Mouse (Mus musculus): ENCODE data around the gene Sys1. TPM values are rescaled to one million over a fixed set of nuclear protein-coding genes. Genes with fewer than 3 reads are reported as not detected.

Sys1 gene
- polyA plus RNA-seq, 1 experiment from 2014 or later: 24.5 TPM

- H3K4me3 ChIP-seq (ENCODE audit: low read depth, low read length): no peak overlapping the region
- 39% methylated on average over 6 of the region's 6 CpGs for WGBS (ENCODE audit: insufficient replicate concordance)
- H3K9ac ChIP-seq (ENCODE audit: low read depth, low read length): no peak overlapping the region
- no peaks in the 10 kb centered on the region for H3K4me1 ChIP-seq (ENCODE audit: control insufficient read depth, low read depth, low read length)
- H3K27ac ChIP-seq (ENCODE audit: low read length): no peak overlapping the region
- H3K9me3 ChIP-seq (replicated peaks; ENCODE audit: control insufficient read depth, low read length): no peaks in the 10 kb centered on the region
- ATAC-seq (ENCODE audit: low read depth): no peak
- H3K36me3 ChIP-seq (ENCODE audit: control insufficient read depth, insufficient read depth): no peaks in the 10 kb centered on the region
- H3K27me3 ChIP-seq (ENCODE audit: control insufficient read depth, insufficient read depth, low read depth, low read length): no peaks in the 10 kb centered on the region
- H3K4me2 ChIP-seq (ENCODE audit: low read depth, low read length): no peak overlapping the region
Observed at GRCm38 (mm10) chr2:164519171-164519526, 62.4 kb downstream of the Sys1 start.

- Histone ChIP-seq H3K4me3 (ENCODE audit: low read depth, low read length) (no peak overlapping the region), H3K36me3 (ENCODE audit: control insufficient read depth, insufficient read depth) (no peaks in the 10 kb centered on the region), H3K27ac (ENCODE audit: low read length) (no peak overlapping the region), H3K27me3 (ENCODE audit: control insufficient read depth, insufficient read depth, low read depth, low read length) (no peaks in the 10 kb centered on the region), H3K4me2 (ENCODE audit: low read depth, low read length) (no peak overlapping the region), H3K9ac (ENCODE audit: low read depth, low read length) (no peak overlapping the region), H3K9me3 (replicated peaks; ENCODE audit: control insufficient read depth, low read length) (no peaks in the 10 kb centered on the region), H3K4me1 (ENCODE audit: control insufficient read depth, low read depth, low read length) (no peaks in the 10 kb centered on the region)
- ATAC-seq (ENCODE audit: low read depth): no peak; the same call in 1 of the 2 replicates
- WGBS (ENCODE audit: insufficient replicate concordance): 6% methylated on average over 3 of the region's 3 CpGs
Observed at GRCm38 (mm10) chr2:164520782-164521181, 64.0 kb downstream of the Sys1 start.

- H3K27me3 ChIP-seq (ENCODE audit: control insufficient read depth, insufficient read depth, low read depth, low read length): no peaks in the 10 kb centered on the region
- no peaks in the 10 kb centered on the region for H3K9me3 ChIP-seq (replicated peaks; ENCODE audit: control insufficient read depth, low read length)
- no peaks in the 10 kb centered on the region for H3K4me1 ChIP-seq (ENCODE audit: control insufficient read depth, low read depth, low read length)
- H3K36me3 ChIP-seq (ENCODE audit: control insufficient read depth, insufficient read depth): no peaks in the 10 kb centered on the region
- 0 out of 2 replicates have a peak, but pooled peaks have one; percentile 13 for ATAC-seq (ENCODE audit: low read depth)
- H3K9ac ChIP-seq (ENCODE audit: low read depth, low read length): no peak overlapping the region
- no peak overlapping the region for H3K4me3 ChIP-seq (ENCODE audit: low read depth, low read length)
- peak overlapping the region; percentile 25 for H3K27ac ChIP-seq (ENCODE audit: low read length)
- H3K4me2 ChIP-seq (ENCODE audit: low read depth, low read length): peak overlapping the region; percentile 1; the same call in 1 of the 2 replicates
- 3% methylated on average over 11 of the region's 11 CpGs for WGBS (ENCODE audit: insufficient replicate concordance)
Observed at GRCm38 (mm10) chr2:164521841-164522240, 65.1 kb downstream of the Sys1 start.

- no peak for ATAC-seq (ENCODE audit: low read depth)
- H3K4me3 ChIP-seq (ENCODE audit: low read depth, low read length): no peak overlapping the region
- H3K4me2 ChIP-seq (ENCODE audit: low read depth, low read length): peak overlapping the region; percentile 1; the same call in 1 of the 2 replicates
- 13% methylated on average over 8 of the region's 8 CpGs for WGBS (ENCODE audit: insufficient replicate concordance)
- H3K27me3 ChIP-seq (ENCODE audit: control insufficient read depth, insufficient read depth, low read depth, low read length): no peaks in the 10 kb centered on the region
- H3K27ac ChIP-seq (ENCODE audit: low read length): peak overlapping the region; percentile 25
- H3K9me3 ChIP-seq (replicated peaks; ENCODE audit: control insufficient read depth, low read length): no peaks in the 10 kb centered on the region
- no peak overlapping the region for H3K9ac ChIP-seq (ENCODE audit: low read depth, low read length)
- no peaks in the 10 kb centered on the region for H3K4me1 ChIP-seq (ENCODE audit: control insufficient read depth, low read depth, low read length)
- no peaks in the 10 kb centered on the region for H3K36me3 ChIP-seq (ENCODE audit: control insufficient read depth, insufficient read depth)
Observed at GRCm38 (mm10) chr2:164522280-164522679, 65.5 kb downstream of the Sys1 start.

GRCm38 (mm10) chr2:164523301-164523773, 66.6 kb downstream of the Sys1 start:
- no peaks in the 10 kb centered on the region for H3K27me3 ChIP-seq (ENCODE audit: control insufficient read depth, insufficient read depth, low read depth, low read length)
- WGBS (ENCODE audit: insufficient replicate concordance): 60% methylated on average over 10 of the region's 10 CpGs
- H3K9me3 ChIP-seq (replicated peaks; ENCODE audit: control insufficient read depth, low read length): no peaks in the 10 kb centered on the region
- H3K4me3 ChIP-seq (ENCODE audit: low read depth, low read length): no peak overlapping the region
- H3K36me3 ChIP-seq (ENCODE audit: control insufficient read depth, insufficient read depth): no peaks in the 10 kb centered on the region
- no peak overlapping the region for H3K4me2 ChIP-seq (ENCODE audit: low read depth, low read length)
- no peaks in the 10 kb centered on the region for H3K4me1 ChIP-seq (ENCODE audit: control insufficient read depth, low read depth, low read length)
- H3K9ac ChIP-seq (ENCODE audit: low read depth, low read length): no peak overlapping the region
- no peak for ATAC-seq (ENCODE audit: low read depth)
- no peak overlapping the region for H3K27ac ChIP-seq (ENCODE audit: low read length)

GRCm38 (mm10) chr2:164528557-164528956, 71.8 kb downstream of the Sys1 start:
- Histone ChIP-seq H3K27me3 (ENCODE audit: control insufficient read depth, insufficient read depth, low read depth, low read length) (no peaks in the 10 kb centered on the region), H3K4me1 (ENCODE audit: control insufficient read depth, low read depth, low read length) (no peaks in the 10 kb centered on the region), H3K4me3 (ENCODE audit: low read depth, low read length) (no peak overlapping the region), H3K9me3 (replicated peaks; ENCODE audit: control insufficient read depth, low read length) (no peaks in the 10 kb centered on the region), H3K36me3 (ENCODE audit: control insufficient read depth, insufficient read depth) (no peaks in the 10 kb centered on the region), H3K4me2 (ENCODE audit: low read depth, low read length) (no peak overlapping the region), H3K27ac (ENCODE audit: low read length) (no peak overlapping the region), H3K9ac (ENCODE audit: low read depth, low read length) (no peak overlapping the region)
- ATAC-seq (ENCODE audit: low read depth): no peak
- 46% methylated on average over 5 of the region's 5 CpGs for WGBS (ENCODE audit: insufficient replicate concordance)

Other genes starting within 250 kb of the Sys1 start
- 0.45 TPM in 1 of 2 replicates, not detected in the other for gene Wfdc15b, start 235.3 kb upstream of the Sys1 start, polyA plus RNA-seq (2015; fragmentation: Nextera tagmentation; extraction: Ambion mirVana)
- not detected in 2 replicates for gene Svs2, start 218.5 kb upstream of the Sys1 start, polyA plus RNA-seq (2015; fragmentation: Nextera tagmentation; extraction: Ambion mirVana)
- not detected in 2 replicates for gene Svs3b, start 200.3 kb upstream of the Sys1 start, polyA plus RNA-seq (2015; fragmentation: Nextera tagmentation; extraction: Ambion mirVana)
- not detected in 2 replicates for gene Svs4, start 178.5 kb upstream of the Sys1 start, polyA plus RNA-seq (2015; fragmentation: Nextera tagmentation; extraction: Ambion mirVana)
- gene Svs3a, start 167.7 kb upstream of the Sys1 start, polyA plus RNA-seq (2015; fragmentation: Nextera tagmentation; extraction: Ambion mirVana): not detected in 2 replicates
- gene Svs6, start 140.2 kb upstream of the Sys1 start, polyA plus RNA-seq (2015; fragmentation: Nextera tagmentation; extraction: Ambion mirVana): not detected in 2 replicates
- not detected in 2 replicates for gene Svs5, start 124.2 kb upstream of the Sys1 start, polyA plus RNA-seq (2015; fragmentation: Nextera tagmentation; extraction: Ambion mirVana)
- gene Slpi, start 67.9 kb upstream of the Sys1 start, polyA plus RNA-seq (2015; fragmentation: Nextera tagmentation; extraction: Ambion mirVana): 22.6 and 26.6 TPM in 2 replicates
- 0.14 and 0.89 TPM in 2 replicates for gene Rbpjl, start 53.8 kb upstream of the Sys1 start, polyA plus RNA-seq (2015; fragmentation: Nextera tagmentation; extraction: Ambion mirVana)
- gene Matn4, start 51.8 kb upstream of the Sys1 start, polyA plus RNA-seq (2015; fragmentation: Nextera tagmentation; extraction: Ambion mirVana): 0.09 and 0.12 TPM in 2 replicates
- gene Sdc4, start 13.1 kb upstream of the Sys1 start, polyA plus RNA-seq (2015; fragmentation: Nextera tagmentation; extraction: Ambion mirVana): 70.1 and 72.5 TPM in 2 replicates
- gene Gm20458, start 4.0 kb downstream of the Sys1 start, polyA plus RNA-seq (2015; fragmentation: Nextera tagmentation; extraction: Ambion mirVana): 4.6 and 5.6 TPM in 2 replicates
- gene Trp53tg5, start 16.8 kb downstream of the Sys1 start, polyA plus RNA-seq (2015; fragmentation: Nextera tagmentation; extraction: Ambion mirVana): not detected in 2 replicates
- gene Dbndd2, start 29.1 kb downstream of the Sys1 start, polyA plus RNA-seq (2015; fragmentation: Nextera tagmentation; extraction: Ambion mirVana): 1.5 and 2.7 TPM in 2 replicates
- gene Pigt, start 40.6 kb downstream of the Sys1 start, polyA plus RNA-seq (2015; fragmentation: Nextera tagmentation; extraction: Ambion mirVana): 20.8 and 24.0 TPM in 2 replicates
- gene Wfdc2, start 105.4 kb downstream of the Sys1 start, polyA plus RNA-seq (2015; fragmentation: Nextera tagmentation; extraction: Ambion mirVana): 0.76 and 1.7 TPM in 2 replicates
- gene Spint3, start 116.5 kb downstream of the Sys1 start, polyA plus RNA-seq (2015; fragmentation: Nextera tagmentation; extraction: Ambion mirVana): not detected in 2 replicates
- gene Wfdc6a, start 128.5 kb downstream of the Sys1 start, polyA plus RNA-seq (2015; fragmentation: Nextera tagmentation; extraction: Ambion mirVana): 0.21 TPM in 1 of 2 replicates, not detected in the other
- not detected in 2 replicates for gene Eppin, start 136.6 kb downstream of the Sys1 start, polyA plus RNA-seq (2015; fragmentation: Nextera tagmentation; extraction: Ambion mirVana)
- gene Wfdc6b, start 156.6 kb downstream of the Sys1 start, polyA plus RNA-seq (2015; fragmentation: Nextera tagmentation; extraction: Ambion mirVana): not detected in 2 replicates
- not detected in 2 replicates for gene Wfdc8, start 156.7 kb downstream of the Sys1 start, polyA plus RNA-seq (2015; fragmentation: Nextera tagmentation; extraction: Ambion mirVana)
- gene Wfdc16, start 181.8 kb downstream of the Sys1 start, polyA plus RNA-seq (2015; fragmentation: Nextera tagmentation; extraction: Ambion mirVana): not detected in 2 replicates
- gene Wfdc10, start 199.1 kb downstream of the Sys1 start, polyA plus RNA-seq (2015; fragmentation: Nextera tagmentation; extraction: Ambion mirVana): not detected in 2 replicates
- not detected in 2 replicates for gene Wfdc9, start 199.6 kb downstream of the Sys1 start, polyA plus RNA-seq (2015; fragmentation: Nextera tagmentation; extraction: Ambion mirVana)
- not detected in 2 replicates for gene Wfdc11, start 217.1 kb downstream of the Sys1 start, polyA plus RNA-seq (2015; fragmentation: Nextera tagmentation; extraction: Ambion mirVana)
- not detected in 2 replicates for gene Wfdc13, start 228.1 kb downstream of the Sys1 start, polyA plus RNA-seq (2015; fragmentation: Nextera tagmentation; extraction: Ambion mirVana)
- not detected in 2 replicates for gene Spint4, start 241.5 kb downstream of the Sys1 start, polyA plus RNA-seq (2015; fragmentation: Nextera tagmentation; extraction: Ambion mirVana)